Mouse (Mus musculus) liver, embryonic 15.5 days (tissue): ENCODE data around the gene Wdr93. TPM values are rescaled to one million over a fixed set of nuclear protein-coding genes. Genes with fewer than 3 reads are reported as not detected.

Experiments
- ATAC-seq: fragments of 200-750 bp; cut with Nextera tagmentation; 2 replicates; pipeline ENCODE4 v1.8.0; 2017; ENCODE audit warnings: moderate number of reproducible peaks, mild to moderate bottlenecking, moderate library complexity; ENCODE audit not compliant: insufficient read depth
- H3K27ac ChIP-seq: fragments of 300-500 bp; sonication (generic); replicated peaks from 2 replicates; pipeline ENCODE4 v1.5.1; 2015; ENCODE audit warnings: mild to moderate bottlenecking, inconsistent platforms
- H3K27me3 ChIP-seq: fragments of 300-500 bp; sonication (generic); 2 replicates; pipeline ENCODE4 v1.6.1; 2015; ENCODE audit warnings: mild to moderate bottlenecking, inconsistent platforms
- H3K36me3 ChIP-seq: fragments of 300-500 bp; sonication (generic); replicated peaks from 2 replicates; pipeline ENCODE4 v1.6.1; 2015; ENCODE audit warnings: moderate library complexity, mild to moderate bottlenecking, inconsistent platforms
- H3K4me1 ChIP-seq: fragments of 300-500 bp; sonication (generic); replicated peaks from 2 replicates; pipeline ENCODE4 v1.6.1; 2015; ENCODE audit warnings: inconsistent platforms
- H3K4me2 ChIP-seq: fragments of 300-500 bp; sonication (generic); 2 replicates; pipeline ENCODE4 v1.6.1; 2015; ENCODE audit warnings: moderate library complexity, mild to moderate bottlenecking, inconsistent platforms
- H3K4me3 ChIP-seq: fragments of 300-500 bp; sonication (generic); replicated peaks from 2 replicates; pipeline ENCODE4 v1.5.1; 2015; ENCODE audit warnings: mild to moderate bottlenecking, inconsistent platforms
- H3K9ac ChIP-seq: fragments of 300-500 bp; sonication (generic); 2 replicates; pipeline ENCODE4 v1.6.1; 2015; ENCODE audit warnings: moderate library complexity, mild to moderate bottlenecking, inconsistent platforms
- H3K9me3 ChIP-seq: fragments of 300-500 bp; sonication (generic); replicated peaks from 2 replicates; pipeline ENCODE4 v1.6.1; 2016; ENCODE audit warnings: inconsistent platforms
- WGBS: fragments of 180-500 bp; shearing (Covaris S2); methylation state at CpG from one replicate; pipeline ENCODE4 v1.1.7; 2015; ENCODE audit warnings: mixed read lengths; ENCODE audit not compliant: insufficient replicate concordance; 5-methylcytosine and 5-hydroxymethylcytosine counted together
- polyA plus RNA-seq: library from polyadenylated mRNA; unstranded; fragments of >200 nt; fragmentation: Nextera tagmentation; extraction: Ambion mirVana; gene quantifications from 2 replicates; pipeline ENCODE4 v1.2.1, GENCODE M21; 2015

Gene Wdr93
- polyA plus RNA-seq, result 0.05 and 0.08 TPM in 2 replicates

DNA sequence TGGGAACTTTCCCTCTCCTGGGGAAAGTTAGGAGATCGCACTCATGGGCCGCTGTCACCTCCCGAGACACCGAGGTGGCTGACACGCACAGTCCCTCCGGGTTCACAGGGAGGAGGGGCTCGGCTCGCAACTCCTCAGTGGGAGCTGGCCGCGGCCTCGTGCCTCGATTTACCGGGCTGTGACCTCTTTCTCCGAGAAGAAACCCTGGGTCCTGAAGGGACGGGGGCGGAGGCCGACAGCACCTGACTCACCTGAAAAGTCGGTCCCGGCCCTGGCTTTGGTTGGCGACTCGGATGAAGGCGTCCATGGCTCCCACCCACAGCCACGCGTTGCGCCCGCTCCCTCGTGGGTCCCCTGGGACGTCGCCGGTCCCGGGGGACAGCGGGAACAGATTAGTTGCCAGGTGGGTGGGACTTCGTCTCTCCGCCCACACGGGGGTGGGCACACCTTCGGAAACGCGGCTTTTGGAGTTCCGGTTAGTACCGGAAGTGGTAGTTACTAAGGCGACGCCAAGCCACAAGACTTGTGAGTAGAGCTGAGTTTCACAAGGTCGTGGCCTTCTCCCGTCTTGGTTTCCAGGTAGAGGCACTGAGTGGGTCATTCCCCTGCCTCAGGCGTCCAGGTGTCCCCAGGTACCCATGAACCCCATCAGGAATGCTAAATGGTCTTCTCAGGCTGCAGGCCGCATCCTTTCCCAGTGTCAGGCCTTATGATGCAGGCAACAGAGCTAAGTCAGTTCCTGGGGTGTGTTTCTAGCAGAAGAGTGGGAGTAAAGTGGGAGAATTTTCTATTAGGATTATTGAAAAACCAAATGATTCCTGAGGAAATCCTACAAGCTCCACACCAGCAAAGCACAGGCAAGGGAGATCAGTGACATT, at the start of gene Wdr93, which contains the start of gene Pex11a:
Gene Wdr93, plus strand, starts transcription at position 505 of the 878 bp plus-strand sequence.
Gene Pex11a, minus strand, starts transcription at position 473 of the 878 bp plus-strand sequence.
- Histone ChIP-seq H3K36me3 (no peaks in the 10 kb centered on the region), H3K9me3 (no peaks in the 10 kb centered on the region), H3K27ac (no peak within 1 kb of the TSS), H3K9ac (peak within 1 kb of the TSS; percentile 30; the same call in 1 of the 2 replicates), H3K4me3 (peak within 1 kb of the TSS; percentile 64), H3K4me1 (peaks cover 13% of the 10 kb centered on the region), H3K27me3 (no peaks in the 10 kb centered on the region), H3K4me2 (peak within 1 kb of the TSS; percentile 89)
- peak; percentile 44; the same call in 1 of the 2 replicates for ATAC-seq
- WGBS, result 2% methylated on average over 46 of the region's 46 CpGs

DNA sequence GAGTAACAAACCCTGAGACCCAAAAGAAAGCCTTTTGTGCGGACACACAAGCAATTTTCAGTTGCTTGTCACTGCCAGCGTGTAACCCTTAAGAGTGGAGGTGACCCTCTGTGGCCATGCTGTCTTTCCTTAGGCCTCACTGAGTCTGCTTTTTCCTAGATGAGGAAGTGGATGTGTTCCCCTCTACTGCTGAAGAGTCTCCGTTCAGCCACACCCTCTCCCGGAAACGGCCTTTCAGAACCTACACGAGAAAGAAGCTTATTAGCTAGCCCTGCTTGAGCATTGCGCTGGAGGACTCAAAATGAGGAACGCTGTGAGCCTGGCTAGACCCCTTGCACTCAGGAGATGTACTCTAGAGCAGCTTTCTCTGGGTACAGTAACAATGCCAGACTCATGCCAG, 46.5 kb upstream of the Wdr93 start:
- H3K9ac ChIP-seq, result no peak overlapping the region
- 77% methylated on average over 8 of the region's 8 CpGs for WGBS
- H3K27ac ChIP-seq, result no peak overlapping the region
- no peak overlapping the region for H3K4me2 ChIP-seq
- H3K36me3 ChIP-seq, result peaks cover 83% of the 10 kb centered on the region
- H3K9me3 ChIP-seq, result no peaks in the 10 kb centered on the region
- H3K4me1 ChIP-seq, result no peaks in the 10 kb centered on the region
- ATAC-seq, result no peak
- no peak overlapping the region for H3K4me3 ChIP-seq
- H3K27me3 ChIP-seq, result no peaks in the 10 kb centered on the region

DNA sequence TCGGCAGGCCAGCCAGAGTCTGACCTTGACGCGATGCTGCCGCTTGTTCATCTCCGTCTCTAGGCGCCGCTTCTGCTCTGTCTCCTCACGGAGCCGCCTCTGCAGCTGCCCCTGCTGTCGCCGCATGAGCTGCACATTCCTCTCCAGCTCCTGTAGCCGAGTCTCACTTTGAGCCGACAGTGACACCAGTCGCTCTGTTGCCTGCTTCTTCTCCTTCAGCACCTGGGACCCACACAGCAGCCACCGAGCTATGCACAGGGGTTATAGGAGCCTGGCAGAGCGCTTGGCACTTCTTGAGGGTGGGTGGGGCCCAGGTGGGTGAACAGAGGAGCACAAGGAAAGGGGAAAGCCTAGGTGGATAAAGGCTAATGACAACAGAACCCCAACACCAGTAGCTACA, 40.2 kb upstream of the Wdr93 start:
- Histone ChIP-seq H3K9me3 (no peaks in the 10 kb centered on the region), H3K4me2 (no peak overlapping the region), H3K36me3 (peaks cover 23% of the 10 kb centered on the region), H3K27me3 (no peaks in the 10 kb centered on the region), H3K9ac (no peak overlapping the region), H3K27ac (no peak overlapping the region), H3K4me1 (no peaks in the 10 kb centered on the region), H3K4me3 (no peak overlapping the region)
- no peak for ATAC-seq
- WGBS, result 79% methylated on average over 16 of the region's 16 CpGs

DNA sequence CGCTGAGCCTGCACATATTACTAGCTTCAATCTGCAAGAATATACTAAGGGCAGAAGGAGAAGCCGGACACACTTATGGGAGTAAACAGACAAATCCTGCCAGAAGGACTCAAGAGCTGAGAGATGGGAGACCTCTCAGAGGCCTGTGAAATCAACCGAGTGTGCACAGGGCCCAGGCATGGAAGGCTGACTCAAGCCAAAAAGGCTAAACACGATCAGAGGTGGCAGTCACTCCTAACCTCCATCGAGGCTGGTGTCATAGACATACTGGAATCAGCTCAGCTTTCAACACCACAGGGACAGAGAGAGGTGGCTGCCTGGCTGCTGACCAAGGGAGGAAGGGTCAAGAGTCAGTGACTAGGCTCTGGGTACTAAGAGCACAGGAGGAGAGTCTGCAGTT, 37.8 kb upstream of the Wdr93 start:
- H3K4me1 ChIP-seq, result peaks cover 5% of the 10 kb centered on the region; the same call in 1 of the 2 replicates
- no peak overlapping the region for H3K9ac ChIP-seq
- 60% methylated on average over 5 of the region's 5 CpGs for WGBS
- no peak overlapping the region for H3K4me3 ChIP-seq
- H3K36me3 ChIP-seq, result no peaks in the 10 kb centered on the region
- no peak overlapping the region for H3K27ac ChIP-seq
- H3K4me2 ChIP-seq, result no peak overlapping the region
- H3K9me3 ChIP-seq, result no peaks in the 10 kb centered on the region
- peaks cover 20% of the 10 kb centered on the region for H3K27me3 ChIP-seq
- no peak for ATAC-seq

DNA sequence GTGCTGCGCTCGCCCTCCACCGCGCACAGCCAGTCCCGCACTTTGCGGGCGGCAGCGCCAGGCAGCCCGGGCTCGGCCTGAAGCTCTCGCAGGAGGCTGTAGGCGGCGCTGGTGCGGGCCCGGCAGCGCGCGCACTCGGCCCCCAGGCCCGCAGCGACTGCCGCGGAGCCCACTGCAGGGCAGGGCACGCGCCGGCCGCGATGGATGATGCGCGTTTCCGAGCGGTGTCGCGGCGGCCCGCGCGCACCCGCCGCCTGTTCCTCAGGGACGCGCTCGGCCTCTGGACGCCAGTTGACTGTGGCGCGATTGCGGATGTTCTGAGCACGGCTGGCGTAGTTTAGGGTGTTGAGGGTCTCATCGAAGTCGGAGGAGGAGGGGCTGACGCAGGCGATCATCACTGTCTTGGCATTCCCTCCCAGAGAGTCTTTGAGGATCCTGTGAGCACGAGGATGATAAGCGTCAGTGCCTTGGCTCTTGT, 32.8 kb upstream of the Wdr93 start:
- Histone ChIP-seq H3K9me3 (no peaks in the 10 kb centered on the region), H3K4me1 (peaks cover 10% of the 10 kb centered on the region), H3K27me3 (peaks cover 59% of the 10 kb centered on the region), H3K9ac (no peak overlapping the region), H3K4me2 (peak overlapping the region; percentile 64), H3K4me3 (peak overlapping the region; percentile 43), H3K36me3 (no peaks in the 10 kb centered on the region), H3K27ac (no peak overlapping the region)
- 3% methylated on average over 55 of the region's 55 CpGs for WGBS
- ATAC-seq, result no peak

DNA sequence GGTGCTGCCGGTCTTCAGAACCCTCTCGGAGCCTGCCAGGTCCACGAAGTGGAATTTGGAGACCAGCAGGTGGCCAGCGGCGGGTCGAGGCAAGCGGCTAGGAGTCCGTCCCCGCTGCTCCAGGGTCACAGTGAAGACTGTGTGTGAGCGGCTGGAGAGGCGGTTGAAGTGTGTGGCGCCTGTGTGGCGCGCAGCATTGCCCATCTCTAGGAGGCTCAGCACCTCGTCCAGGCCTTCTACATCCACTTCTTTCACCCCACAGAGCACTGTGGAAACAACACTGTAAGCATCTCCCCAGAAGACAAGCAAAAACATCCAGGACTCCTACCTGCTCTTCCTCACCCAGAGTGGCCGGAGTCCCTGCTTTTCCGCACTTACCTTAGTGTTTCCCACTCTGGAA, 32.1 kb upstream of the Wdr93 start:
- Histone ChIP-seq H3K4me1 (peaks cover 16% of the 10 kb centered on the region), H3K9me3 (no peaks in the 10 kb centered on the region), H3K36me3 (no peaks in the 10 kb centered on the region), H3K4me3 (no peak overlapping the region), H3K9ac (no peak overlapping the region), H3K4me2 (no peak overlapping the region), H3K27me3 (peaks cover 66% of the 10 kb centered on the region), H3K27ac (no peak overlapping the region)
- ATAC-seq, result no peak
- WGBS, result 49% methylated on average over 17 of the region's 17 CpGs

DNA sequence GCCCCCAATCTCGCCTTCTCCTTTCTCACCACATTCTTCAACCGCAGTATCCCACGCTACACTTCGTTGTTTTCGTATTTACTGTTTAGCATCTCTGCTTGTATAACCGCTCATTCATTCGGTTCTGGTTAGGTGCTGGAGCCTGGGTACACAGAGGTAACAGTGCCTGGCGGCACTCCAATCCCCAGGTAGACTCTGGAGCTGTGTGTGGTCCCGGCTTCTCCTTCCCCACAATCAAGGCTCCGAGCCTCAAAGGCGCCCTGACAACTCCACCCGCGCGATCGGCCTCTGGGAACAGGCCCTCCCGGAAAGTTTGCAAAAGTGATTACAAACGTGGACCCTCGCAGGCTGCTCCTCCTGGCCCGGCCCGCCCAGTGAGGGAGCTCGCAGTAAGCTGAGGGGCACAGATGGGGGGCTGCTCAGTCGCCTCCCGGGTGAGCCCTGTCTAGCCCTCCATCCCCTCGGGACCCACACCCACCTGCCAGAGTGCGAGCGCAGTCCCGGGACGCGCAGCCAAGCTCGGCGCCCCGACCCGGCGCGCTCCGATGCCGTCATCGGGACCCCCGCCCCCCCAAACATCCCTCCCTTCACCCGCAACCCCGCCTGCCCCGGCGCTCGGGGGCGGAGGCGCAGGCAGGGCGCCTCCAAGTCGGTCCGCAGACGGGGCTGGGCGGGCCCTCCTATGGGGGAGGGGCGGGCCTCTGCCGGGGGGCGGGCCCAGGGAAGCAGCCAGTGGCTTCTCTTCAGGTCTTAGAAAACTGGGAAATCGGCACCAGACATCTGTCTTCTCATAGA, 27.6 kb upstream of the Wdr93 start, which contains the start of gene Kif7:
Gene Kif7, minus strand, starts transcription at position 534 of the 795 bp plus-strand sequence.
- H3K9ac ChIP-seq, result no peak within 1 kb of the TSS
- peak; percentile 66 for ATAC-seq

DNA sequence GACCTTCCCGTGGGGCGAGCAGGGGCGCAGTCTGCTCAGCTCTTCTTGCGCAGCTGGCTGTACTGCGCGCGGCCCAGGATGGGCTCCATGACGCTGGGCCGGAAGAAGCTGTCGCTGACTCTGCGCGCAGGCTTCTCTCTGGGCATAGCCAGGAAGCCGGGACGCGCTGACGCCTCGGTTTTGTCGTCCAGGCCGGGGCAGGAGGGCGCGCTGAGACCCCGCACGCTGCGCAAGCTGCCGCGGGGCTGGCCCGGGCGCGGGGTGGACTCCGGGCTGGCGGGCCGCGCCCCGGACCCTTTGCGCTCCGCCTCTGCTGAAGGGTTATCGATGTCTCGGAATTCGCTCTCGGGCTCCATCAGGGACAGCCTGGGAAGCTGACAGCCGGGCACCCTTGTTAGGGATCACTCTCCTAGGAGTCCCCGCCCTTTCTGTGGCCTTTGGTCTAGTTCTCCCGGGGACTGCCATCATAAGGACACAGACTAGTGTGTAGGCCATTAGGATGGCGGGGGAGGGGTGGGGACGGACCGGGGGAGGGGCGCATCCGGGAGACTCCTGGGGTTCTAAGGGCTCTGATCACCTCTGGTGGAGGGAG, 21.5 kb upstream of the Wdr93 start:
- Histone ChIP-seq H3K27ac (no peak overlapping the region), H3K4me3 (peak overlapping the region; percentile 52), H3K9ac (no peak overlapping the region; the same call in 1 of the 2 replicates), H3K4me1 (peaks cover 6% of the 10 kb centered on the region), H3K9me3 (no peaks in the 10 kb centered on the region), H3K4me2 (peak overlapping the region; percentile 64), H3K36me3 (no peaks in the 10 kb centered on the region), H3K27me3 (peaks cover 64% of the 10 kb centered on the region)
- WGBS, result under 1% methylated on average over 48 of the region's 48 CpGs
- peak; percentile 34; the same call in 1 of the 2 replicates for ATAC-seq

More for the DNA sequence above, 27.6 kb upstream of the Wdr93 start, which contains the start of gene Kif7:
- no peaks in the 10 kb centered on the region for H3K9me3 ChIP-seq
- peaks cover 78% of the 10 kb centered on the region for H3K27me3 ChIP-seq
- under 1% methylated on average over 53 of the region's 55 CpGs for WGBS
- peak within 1 kb of the TSS; percentile 55 for H3K4me3 ChIP-seq
- peaks cover 13% of the 10 kb centered on the region for H3K4me1 ChIP-seq
- no peak within 1 kb of the TSS for H3K27ac ChIP-seq
- peak within 1 kb of the TSS; percentile 83 for H3K4me2 ChIP-seq
- H3K36me3 ChIP-seq, result no peaks in the 10 kb centered on the region

DNA sequence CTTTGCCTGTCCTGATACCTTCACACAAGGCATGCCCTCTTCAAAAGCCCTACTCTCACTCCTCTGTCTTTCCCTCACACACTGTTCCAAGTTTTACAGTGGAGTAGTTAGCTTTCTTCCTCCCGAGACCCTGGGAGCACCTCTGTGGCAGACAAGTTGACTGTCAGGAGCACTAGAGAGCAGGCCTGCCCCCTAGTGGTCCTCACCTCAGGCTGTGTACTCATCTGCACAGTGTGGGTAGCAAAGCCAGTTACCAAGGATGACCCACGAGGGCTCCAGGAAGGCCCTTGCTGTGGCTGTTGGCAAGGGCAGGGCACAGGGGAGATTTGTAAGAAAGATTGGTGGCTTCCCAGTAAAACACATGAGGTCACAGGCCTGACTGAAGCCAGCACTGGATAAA, 15.9 kb upstream of the Wdr93 start:
- ATAC-seq, result no peak
- WGBS, result 8% methylated on average over 2 of the region's 2 CpGs
- Histone ChIP-seq H3K9ac (no peak overlapping the region), H3K27me3 (peaks cover 19% of the 10 kb centered on the region), H3K27ac (no peak overlapping the region), H3K4me3 (no peak overlapping the region), H3K9me3 (no peaks in the 10 kb centered on the region), H3K36me3 (no peaks in the 10 kb centered on the region), H3K4me2 (no peak overlapping the region), H3K4me1 (no peaks in the 10 kb centered on the region)

DNA sequence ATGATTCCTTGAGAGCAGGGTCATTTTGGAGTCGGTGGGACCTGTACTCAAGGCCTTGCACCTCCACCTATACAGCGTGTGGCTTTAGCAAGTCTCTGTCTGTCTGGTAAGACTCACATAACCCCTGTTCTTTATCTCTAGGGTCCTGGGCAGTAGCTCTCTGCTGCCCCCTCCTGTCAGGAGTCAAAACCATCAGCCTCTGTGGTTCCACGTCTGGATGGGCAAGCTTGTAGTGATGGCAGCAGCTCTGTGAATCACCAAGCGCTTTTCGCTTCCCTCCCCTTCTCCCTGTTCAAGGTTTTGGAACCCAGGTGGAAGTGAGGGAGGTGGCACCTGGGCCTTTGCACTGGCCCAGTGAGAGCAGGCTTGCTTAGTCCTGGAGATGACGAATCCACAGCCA, 14.7 kb upstream of the Wdr93 start:
- Histone ChIP-seq H3K4me1 (no peaks in the 10 kb centered on the region), H3K4me3 (no peak overlapping the region), H3K9ac (no peak overlapping the region), H3K4me2 (no peak overlapping the region), H3K9me3 (no peaks in the 10 kb centered on the region), H3K36me3 (no peaks in the 10 kb centered on the region), H3K27me3 (peaks cover 8% of the 10 kb centered on the region), H3K27ac (no peak overlapping the region)
- WGBS, result 17% methylated on average over 6 of the region's 6 CpGs
- ATAC-seq, result no peak
